Mouse (Mus musculus) kidney, embryonic 16.5 days (tissue): ENCODE results near the gene 2210016F16Rik. TPM values are rescaled to one million over a fixed set of nuclear protein-coding genes. Genes with fewer than 3 reads are reported as not detected.

Experiments
- ATAC-seq: fragments of 200-750 bp; cut with Nextera tagmentation; 2 replicates; pipeline ENCODE4 v1.8.0; 2017; ENCODE audit warnings: moderate TSS enrichment; ENCODE audit not compliant: low FRiP score, low TSS enrichment
- H3K27ac ChIP-seq: fragments of 300-500 bp; sonication (generic); 2 replicates; pipeline ENCODE4 v1.5.1; 2014; ENCODE audit warnings: low read length
- H3K27me3 ChIP-seq: fragments of 300-500 bp; sonication (generic); 2 replicates; pipeline ENCODE4 v1.6.1; 2014; ENCODE audit warnings: low read length, control low read depth, mixed read lengths; ENCODE audit not compliant: insufficient read depth
- H3K36me3 ChIP-seq: fragments of 300-500 bp; sonication (generic); 2 replicates; pipeline ENCODE4 v1.6.1; 2014; ENCODE audit warnings: low read length, control low read depth, mixed read lengths; ENCODE audit not compliant: insufficient read depth
- H3K4me1 ChIP-seq: fragments of 300-500 bp; sonication (generic); 2 replicates; pipeline ENCODE4 v1.6.1; 2014; ENCODE audit warnings: low read length, control low read depth, mixed read lengths; ENCODE audit not compliant: insufficient read depth
- H3K4me2 ChIP-seq: fragments of 300-500 bp; sonication (generic); replicated peaks from 2 replicates; pipeline ENCODE4 v1.6.1; 2014; ENCODE audit warnings: low read depth, low read length
- H3K4me3 ChIP-seq: fragments of 300-500 bp; sonication (generic); 2 replicates; pipeline ENCODE4 v1.5.1; 2014; ENCODE audit warnings: mild to moderate bottlenecking, low read length
- H3K9ac ChIP-seq: fragments of 300-500 bp; sonication (generic); replicated peaks from 2 replicates; pipeline ENCODE4 v1.6.1; 2014; ENCODE audit warnings: low read length
- H3K9me3 ChIP-seq: fragments of 300-500 bp; sonication (generic); 2 replicates; pipeline ENCODE4 v1.6.1; 2016; ENCODE audit warnings: low read length, control low read depth
- WGBS: fragments of 180-500 bp; shearing (Covaris S2); extraction: QIAGEN DNeasy Blood & Tissue Kit; methylation state at CpG from one replicate; pipeline ENCODE4 v1.1.7; 2014; 5-methylcytosine and 5-hydroxymethylcytosine counted together
- polyA plus RNA-seq: library from polyadenylated mRNA; unstranded; fragments of >200 nt; fragmentation: Nextera tagmentation; extraction: Ambion mirVana; gene quantifications from 2 replicates; pipeline ENCODE4 v1.2.1, GENCODE M21; 2015

Gene 2210016F16Rik
- polyA plus RNA-seq, 1 experiment from 2014 or later: 31.0 TPM

GRCm38 (mm10) chr13:58364353-58365175 is 20.5 kb downstream of the 2210016F16Rik start:
- no peak overlapping the region for H3K4me3 ChIP-seq
- no peak overlapping the region for H3K4me2 ChIP-seq
- no peak overlapping the region for H3K9ac ChIP-seq
- WGBS: 66% methylated on average over 8 of the region's 8 CpGs
- H3K9me3 ChIP-seq: no peaks in the 10 kb centered on the region
- H3K27me3 ChIP-seq: no peaks in the 10 kb centered on the region
- ATAC-seq: peak; percentile 46; the same call in 1 of the 2 replicates
- H3K27ac ChIP-seq: no peak overlapping the region
- H3K4me1 ChIP-seq: no peaks in the 10 kb centered on the region
- no peaks in the 10 kb centered on the region for H3K36me3 ChIP-seq

GRCm38 (mm10) chr13:58359304-58359653 is 25.7 kb downstream of the 2210016F16Rik start:
- H3K4me2 ChIP-seq: peak overlapping the region; percentile 97
- no peaks in the 10 kb centered on the region for H3K9me3 ChIP-seq
- no peaks in the 10 kb centered on the region for H3K36me3 ChIP-seq
- peak overlapping the region; percentile 71 for H3K4me3 ChIP-seq
- H3K9ac ChIP-seq: peak overlapping the region; percentile 53; the same call in 1 of the 2 replicates
- 4% methylated on average over 7 of the region's 7 CpGs for WGBS
- H3K4me1 ChIP-seq: no peaks in the 10 kb centered on the region
- H3K27me3 ChIP-seq: no peaks in the 10 kb centered on the region
- no peak overlapping the region for H3K27ac ChIP-seq
- peak; percentile 73 for ATAC-seq

- Histone ChIP-seq H3K9ac (peak within 1 kb of the TSS; percentile 68), H3K27me3 (no peaks in the 10 kb centered on the region), H3K4me1 (no peaks in the 10 kb centered on the region), H3K36me3 (no peaks in the 10 kb centered on the region), H3K27ac (no peak within 1 kb of the TSS), H3K9me3 (no peaks in the 10 kb centered on the region), H3K4me2 (peak within 1 kb of the TSS; percentile 97), H3K4me3 (peak within 1 kb of the TSS; percentile 71)
- under 1% methylated on average over 64 of the region's 85 CpGs for WGBS
- ATAC-seq: peak; percentile 100
Measured at GRCm38 (mm10) chr13:58358629-58359303, 26.3 kb downstream of the 2210016F16Rik start, which contains the start of gene Kif27. Gene Kif27 (minus strand): TSS chr13:58359122.

- no peak overlapping the region for H3K9ac ChIP-seq
- H3K4me2 ChIP-seq: no peak overlapping the region
- no peaks in the 10 kb centered on the region for H3K27me3 ChIP-seq
- no peak for ATAC-seq
- H3K4me3 ChIP-seq: no peak overlapping the region
- H3K9me3 ChIP-seq: no peaks in the 10 kb centered on the region
- no peak overlapping the region for H3K27ac ChIP-seq
- H3K4me1 ChIP-seq: no peaks in the 10 kb centered on the region
- H3K36me3 ChIP-seq: no peaks in the 10 kb centered on the region
Measured at GRCm38 (mm10) chr13:58352996-58353395, 32.0 kb downstream of the 2210016F16Rik start.

- no peak overlapping the region for H3K4me3 ChIP-seq
- H3K4me2 ChIP-seq: no peak overlapping the region
- ATAC-seq: no peak
- H3K27me3 ChIP-seq: no peaks in the 10 kb centered on the region
- H3K9me3 ChIP-seq: no peaks in the 10 kb centered on the region
- 59% methylated on average over 4 of the region's 4 CpGs for WGBS
- no peaks in the 10 kb centered on the region for H3K36me3 ChIP-seq
- H3K9ac ChIP-seq: no peak overlapping the region
- H3K27ac ChIP-seq: no peak overlapping the region
- H3K4me1 ChIP-seq: no peaks in the 10 kb centered on the region
Measured at GRCm38 (mm10) chr13:58350606-58351005, 34.4 kb downstream of the 2210016F16Rik start.

GRCm38 (mm10) chr13:58344505-58344904 is 40.5 kb downstream of the 2210016F16Rik start:
- Histone ChIP-seq H3K36me3 (no peaks in the 10 kb centered on the region), H3K4me3 (no peak overlapping the region), H3K9ac (no peak overlapping the region), H3K4me1 (no peaks in the 10 kb centered on the region), H3K9me3 (no peaks in the 10 kb centered on the region), H3K27ac (no peak overlapping the region), H3K4me2 (no peak overlapping the region), H3K27me3 (no peaks in the 10 kb centered on the region)
- WGBS: 86% methylated on average over 9 of the region's 9 CpGs
- ATAC-seq: no peak

- Histone ChIP-seq H3K27me3 (no peaks in the 10 kb centered on the region), H3K4me3 (no peak overlapping the region), H3K4me2 (no peak overlapping the region), H3K9ac (no peak overlapping the region), H3K27ac (no peak overlapping the region), H3K9me3 (no peaks in the 10 kb centered on the region), H3K4me1 (no peaks in the 10 kb centered on the region), H3K36me3 (no peaks in the 10 kb centered on the region)
- 82% methylated on average over 12 of the region's 12 CpGs for WGBS
- ATAC-seq: no peak
Measured at GRCm38 (mm10) chr13:58337456-58337855, 47.6 kb downstream of the 2210016F16Rik start.

- 95% methylated on average over 5 of the region's 5 CpGs for WGBS
- Histone ChIP-seq H3K9me3 (no peaks in the 10 kb centered on the region), H3K4me2 (no peak overlapping the region), H3K4me3 (no peak overlapping the region), H3K4me1 (no peaks in the 10 kb centered on the region), H3K27me3 (no peaks in the 10 kb centered on the region), H3K9ac (no peak overlapping the region), H3K27ac (no peak overlapping the region), H3K36me3 (no peaks in the 10 kb centered on the region)
- ATAC-seq: no peak
Measured at GRCm38 (mm10) chr13:58334116-58334515, 50.9 kb downstream of the 2210016F16Rik start.
